Mouse (Mus musculus) megakaryocyte, embryonic 14.5 days (primary cell): Measurements from ENCODE around the gene Tns3.

Source experiments
- FLI1 ChIP-seq: IDR thresholded peaks from 2 replicates; pipeline ENCODE4 v1.6.1; 2012; ENCODE audit warnings: low read length, inconsistent platforms, mixed read lengths
- GATA1 ChIP-seq: IDR thresholded peaks from 3 replicates; pipeline ENCODE4 v1.6.1; 2012; ENCODE audit warnings: mixed read lengths, low read length, inconsistent platforms, borderline replicate concordance

DNA sequence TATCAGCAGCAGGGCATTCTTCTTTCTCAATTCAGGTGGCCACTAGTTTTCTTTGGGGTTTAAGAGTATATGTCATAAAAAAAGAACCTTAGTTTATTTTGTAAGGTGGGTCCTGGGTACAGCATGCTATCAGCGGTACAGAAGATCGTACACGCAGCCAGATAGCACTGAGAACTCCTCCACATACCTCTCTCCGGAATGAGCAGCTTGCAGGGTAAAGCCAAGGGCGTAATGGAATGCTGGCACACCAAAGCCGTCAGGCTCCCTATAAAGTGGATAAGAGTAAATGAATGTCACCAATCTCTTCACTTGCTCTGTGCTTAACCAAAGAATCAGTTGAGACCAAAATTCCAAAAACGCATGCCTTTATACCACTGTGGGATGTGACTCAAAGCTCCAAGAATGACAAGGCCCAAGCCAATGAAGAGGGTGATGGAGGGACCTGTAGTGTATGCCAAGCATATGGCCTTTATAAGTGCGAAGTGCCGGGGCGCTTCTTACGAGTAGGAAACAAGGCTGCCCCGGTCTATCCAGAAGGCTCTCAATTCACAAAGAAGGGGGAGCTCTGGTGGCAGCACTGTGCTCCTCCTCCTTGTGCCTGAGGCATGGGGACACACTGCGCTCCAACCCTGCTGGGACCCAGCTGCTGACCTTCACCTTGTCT, 219.4 kb downstream of the Tns3 start:
- TF ChIP-seq GATA1 = no peak
- no peak for TF ChIP-seq FLI1
